Mouse (Mus musculus): ENCODE results near the gene Cyp27a1.

GRCm38 (mm10) chr1:74750683-74751082 is 37.3 kb downstream of the Cyp27a1 start:
- TF ChIP-seq POLR2A (IDR thresholded peaks at IDR 0.05; ENCODE audit: extremely low read depth, insufficient read depth, low read length): no peak
- no peak for TF ChIP-seq CTCF (IDR thresholded peaks at IDR 0.05; ENCODE audit: low read depth, low read length)
